Mouse (Mus musculus): Measurements from ENCODE around the gene Hsp90b1.
"Not testable (repeated sequence)": the region's sequence is repeated elsewhere in the genome, so short reads cannot be mapped to it uniquely, and the experiment has no call there.

Hsp90b1 gene

GRCm38 (mm10) chr10:86705318-86705921, at the start of gene Hsp90b1, which contains the start of gene Ttc41:
Gene Hsp90b1 (minus strand): TSS chr10:86705509.
Gene Ttc41 (plus strand): TSS chr10:86705811.
- peak; percentile 95 for DNase-seq (ENCODE audit: low spot score)

DNA sequence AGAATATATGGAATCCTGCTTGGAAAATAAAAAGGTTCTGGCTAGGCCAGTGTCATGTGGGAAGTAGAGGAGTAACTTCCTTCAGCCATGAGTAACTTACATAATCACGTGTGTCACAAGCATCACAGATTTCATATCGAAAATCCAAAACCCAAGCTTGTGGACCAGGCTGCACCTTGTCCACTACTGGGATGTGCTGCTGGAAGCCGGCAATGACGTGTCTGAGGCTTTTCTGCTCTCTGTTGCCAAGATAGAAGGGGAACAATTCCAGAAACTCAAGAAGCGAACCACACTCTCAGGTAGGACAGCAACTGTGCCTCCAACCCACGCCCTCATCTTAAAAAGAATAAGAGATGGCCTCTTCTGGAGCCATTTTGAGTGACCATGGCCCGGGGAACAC, 39.0 kb upstream of the Hsp90b1 start:
- no peak for DNase-seq (ENCODE audit: low spot score)

- no peak for DNase-seq (ENCODE audit: low spot score)
Observed at GRCm38 (mm10) chr10:86742918-86743317, 37.6 kb upstream of the Hsp90b1 start.

DNA sequence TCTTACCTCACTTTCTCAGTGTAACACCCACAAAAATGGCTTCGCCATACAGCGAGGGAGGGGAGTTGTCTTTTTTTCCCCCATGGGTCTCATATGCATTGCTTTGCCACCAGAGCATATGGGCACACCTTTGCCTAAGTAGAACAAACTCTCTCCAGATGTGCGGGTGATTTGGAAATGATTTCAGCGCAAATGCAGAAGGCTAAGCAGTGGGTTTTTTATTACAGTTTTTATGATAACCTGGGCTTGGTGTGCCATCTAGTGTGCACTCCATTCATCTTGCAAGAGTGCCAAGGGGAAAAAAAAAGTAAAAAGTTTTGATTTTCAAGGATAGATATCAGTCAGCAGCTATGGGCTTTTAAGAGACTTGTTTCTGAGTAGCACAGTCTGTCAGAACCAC, 29.7 kb upstream of the Hsp90b1 start:
- no peak for DNase-seq (ENCODE audit: low spot score)

GRCm38 (mm10) chr10:86731500-86731863, 26.2 kb upstream of the Hsp90b1 start:
- DNase-seq (ENCODE audit: low spot score), result no peak

GRCm38 (mm10) chr10:86730823-86731499, 25.7 kb upstream of the Hsp90b1 start:
- DNase-seq (ENCODE audit: low spot score), result peak; percentile 93

- DNase-seq (ENCODE audit: low spot score), result no peak
Observed at GRCm38 (mm10) chr10:86728176-86728575, 22.9 kb upstream of the Hsp90b1 start.

- DNase-seq (ENCODE audit: low spot score), result no peak
Observed at GRCm38 (mm10) chr10:86727548-86727980, 22.3 kb upstream of the Hsp90b1 start.

DNA sequence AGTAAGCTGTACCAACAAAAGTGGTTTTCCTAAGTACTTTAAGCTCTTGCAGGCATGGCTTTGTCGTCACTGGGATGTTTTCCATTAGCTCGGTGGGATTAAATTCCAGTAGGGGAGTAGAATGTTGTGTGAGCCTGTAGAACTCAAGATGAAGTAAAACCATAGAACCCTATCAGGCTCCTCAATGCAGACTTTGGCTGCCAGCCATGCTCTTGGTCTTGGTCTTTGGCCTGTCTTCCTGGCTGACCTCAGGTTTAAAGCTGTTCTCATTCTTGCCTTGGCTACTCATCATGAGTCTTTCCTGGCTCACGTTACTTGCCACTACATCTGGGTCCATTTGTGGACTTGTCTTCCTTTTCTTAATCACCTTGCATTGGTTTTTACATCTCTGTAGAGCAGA, 6.8 kb upstream of the Hsp90b1 start:
- no peak for DNase-seq (ENCODE audit: low spot score)

DNA sequence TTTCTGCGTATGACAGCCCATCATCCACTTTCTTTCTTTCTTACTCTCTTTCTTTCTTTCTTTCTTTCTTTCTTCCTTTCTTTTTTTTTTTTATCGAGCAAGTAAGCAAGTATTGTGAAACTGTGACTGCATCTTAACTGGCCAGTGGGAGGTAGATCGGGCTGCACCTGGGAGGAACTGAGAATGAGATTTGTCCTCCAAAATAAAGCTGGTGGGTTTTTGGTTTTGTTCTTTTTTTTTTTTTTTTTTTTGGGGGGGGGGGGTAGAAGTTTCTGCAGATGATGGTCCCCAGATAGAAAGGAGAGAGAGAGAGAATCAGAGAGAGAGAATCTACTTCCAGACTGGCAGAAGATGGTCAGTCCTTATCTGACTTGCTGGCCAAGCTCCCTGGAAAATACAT, 1.8 kb upstream of the Hsp90b1 start:
- no peak for DNase-seq (ENCODE audit: low spot score)

DNA sequence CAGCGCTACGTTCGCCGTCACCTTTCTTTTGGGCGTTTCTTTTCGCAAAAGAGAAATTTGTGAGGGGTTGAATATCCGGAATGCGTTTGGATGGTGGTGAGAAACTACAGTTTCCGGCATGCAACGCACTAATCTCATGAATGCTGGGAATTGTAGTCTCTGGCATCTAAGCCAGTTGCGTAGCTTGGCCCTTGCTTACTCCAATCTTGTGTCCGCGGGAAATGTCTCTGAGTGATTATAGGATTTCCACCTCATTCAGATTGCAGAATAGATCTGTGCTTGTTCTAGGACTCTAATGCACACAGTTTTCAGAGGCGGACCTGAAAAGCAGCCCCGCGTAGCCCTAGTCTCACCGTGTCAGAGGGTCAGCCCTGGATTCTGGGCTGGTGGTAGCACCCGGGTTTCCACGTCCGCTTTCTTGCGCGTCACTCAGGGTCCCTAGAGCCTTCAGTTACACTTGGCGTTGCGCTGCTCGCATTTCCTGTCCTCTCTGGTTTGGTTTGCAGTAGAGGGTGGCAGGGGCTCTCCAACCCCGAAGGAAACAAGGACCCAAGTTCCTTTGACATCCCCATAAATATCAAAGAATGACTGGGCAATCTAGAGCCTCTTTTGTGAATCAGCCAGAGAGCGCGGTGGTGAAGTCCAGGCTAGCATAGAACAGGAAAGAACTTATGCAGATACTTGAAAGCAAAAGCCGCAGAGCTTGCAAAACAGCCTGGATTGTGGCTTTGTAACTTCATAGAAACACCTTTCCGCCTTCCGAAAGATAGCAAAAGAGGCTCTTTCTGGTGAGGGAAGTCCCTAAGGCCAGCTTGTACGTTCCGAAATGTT, 828 bp upstream of the Hsp90b1 start:
- peak; percentile 73 for DNase-seq (ENCODE audit: low spot score)

GRCm38 (mm10) chr10:86704589-86705191, 619 bp downstream of the Hsp90b1 start:
- DNase-seq (ENCODE audit: low spot score), result peak; percentile 57

DNA sequence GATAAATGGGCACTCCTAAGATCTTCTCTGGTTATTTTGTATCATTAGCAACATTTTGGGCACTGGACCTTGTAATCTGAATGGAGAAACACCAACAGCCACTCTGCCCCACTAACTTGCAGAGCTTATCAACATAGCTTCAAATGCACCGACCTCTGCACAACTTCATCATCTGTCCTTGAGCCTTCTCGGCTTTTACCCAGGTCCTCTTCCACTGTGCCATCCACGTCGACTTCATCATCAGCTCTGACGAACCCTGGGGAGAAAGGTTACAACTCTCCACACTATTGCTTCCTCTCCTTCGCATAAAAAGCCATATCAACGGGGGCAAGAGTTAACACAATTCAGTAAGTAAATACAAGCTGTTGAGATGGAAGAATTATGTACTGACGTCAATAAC, 1.2 kb downstream of the Hsp90b1 start:
- no peak for DNase-seq (ENCODE audit: low spot score)

DNA sequence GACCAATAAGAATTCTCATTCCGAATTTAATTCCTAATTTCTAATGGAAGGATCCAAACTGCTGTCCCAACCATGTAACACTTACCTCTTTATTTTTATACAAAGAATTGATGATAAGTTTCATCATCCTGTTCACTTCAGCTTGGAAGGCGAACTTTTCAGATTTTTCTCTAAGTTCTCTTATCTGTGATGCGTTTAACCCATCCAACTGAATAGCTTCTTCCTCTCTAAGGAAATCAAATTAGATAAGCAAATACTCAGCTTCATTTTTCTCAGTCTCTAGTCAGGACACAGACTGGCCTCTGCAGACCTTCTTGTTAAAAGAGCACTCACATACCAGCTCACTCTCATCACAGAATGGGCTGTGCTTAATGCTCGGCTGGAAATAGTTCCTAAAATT, 1.9 kb downstream of the Hsp90b1 start:
- DNase-seq (ENCODE audit: low spot score), result no peak

- DNase-seq (ENCODE audit: low spot score), result no peak
Observed at GRCm38 (mm10) chr10:86702312-86702920, 2.9 kb downstream of the Hsp90b1 start.

DNA sequence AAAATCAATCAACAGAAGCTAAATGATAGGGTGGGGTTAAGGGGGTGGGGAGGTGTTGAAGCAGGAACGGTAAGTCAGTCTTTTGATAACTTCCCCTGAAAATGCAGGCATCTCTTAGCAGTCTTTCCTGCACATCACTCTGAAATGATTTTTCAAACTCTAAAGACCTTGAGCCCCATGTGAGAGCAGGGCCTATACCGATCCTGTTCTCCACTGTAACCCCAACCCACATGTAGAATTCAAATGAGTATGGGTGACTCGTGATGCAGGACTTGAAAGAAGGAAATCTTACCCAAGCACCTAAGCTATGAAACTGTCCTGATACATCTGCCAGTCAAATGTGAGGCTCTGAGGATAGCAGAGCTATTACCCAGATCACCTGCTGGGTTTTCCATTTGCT, 4.3 kb downstream of the Hsp90b1 start:
- DNase-seq (ENCODE audit: low spot score), result no peak

- DNase-seq (ENCODE audit: low spot score), result no peak
Observed at GRCm38 (mm10) chr10:86700251-86700650, 5.1 kb downstream of the Hsp90b1 start.

GRCm38 (mm10) chr10:86686017-86686360, 19.3 kb downstream of the Hsp90b1 start:
- DNase-seq (ENCODE audit: low spot score), result not testable (repeated sequence)

- peak; percentile 88 for DNase-seq (ENCODE audit: low spot score)
Observed at GRCm38 (mm10) chr10:86685179-86686016, 19.9 kb downstream of the Hsp90b1 start.

- DNase-seq (ENCODE audit: low spot score), result not testable (repeated sequence)
Observed at GRCm38 (mm10) chr10:86684797-86685178, 20.5 kb downstream of the Hsp90b1 start.

GRCm38 (mm10) chr10:86670550-86670949, 34.8 kb downstream of the Hsp90b1 start:
- not testable (repeated sequence) for DNase-seq (ENCODE audit: low spot score)
